Mouse (Mus musculus) olfactory bulb, adult 2 months (tissue): ENCODE results near the gene Sdhd.

Experiments used
- CTCF ChIP-seq: fragments of 200-500 bp; IDR thresholded peaks from 2 replicates; pipeline ENCODE4 v1.5.1; 2012; ENCODE audit warnings: low read depth, mild to moderate bottlenecking, low read length, moderate library complexity; ENCODE audit not compliant: insufficient read depth
- POLR2A ChIP-seq: fragments of 200-500 bp; IDR thresholded peaks from 2 replicates; pipeline ENCODE4 v1.6.1; 2012; ENCODE audit warnings: mild to moderate bottlenecking, low read depth, low read length, moderate library complexity; ENCODE audit not compliant: insufficient read depth

DNA sequence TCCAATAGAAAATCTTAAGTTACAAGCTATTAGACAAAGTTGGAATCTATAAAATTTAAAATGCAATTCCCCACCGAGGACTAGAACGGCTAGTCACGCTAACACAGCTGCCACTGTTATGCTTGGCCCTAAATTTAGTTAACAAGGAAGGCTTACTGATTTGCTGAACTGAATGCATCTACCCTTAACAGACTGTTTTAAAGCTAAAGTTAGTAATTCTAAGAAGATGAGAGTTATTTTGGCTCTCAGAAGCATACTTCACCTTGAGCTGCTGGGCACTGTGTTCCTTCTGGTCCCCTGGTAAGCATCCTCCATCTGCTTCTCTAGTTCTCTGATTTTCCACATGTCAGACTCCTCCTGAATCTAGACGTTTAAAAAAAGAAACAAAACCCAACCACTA, 8.5 kb upstream of the Sdhd start:
- TF ChIP-seq POLR2A: no peak
- TF ChIP-seq CTCF: no peak
